Mouse (Mus musculus) liver, postnatal 0 days (tissue): ENCODE measurements around the gene Rph3a.

Source experiments
- CTCF ChIP-seq: sonication (generic); IDR thresholded peaks from 2 replicates; pipeline ENCODE4 v1.5.1; 2016; ENCODE audit warnings: antibody characterized with exemption, low read depth
- EP300 ChIP-seq: IDR thresholded peaks from 2 replicates; pipeline ENCODE4 v1.6.1; 2016; ENCODE audit warnings: antibody characterized with exemption, low read depth, mild to moderate bottlenecking

DNA sequence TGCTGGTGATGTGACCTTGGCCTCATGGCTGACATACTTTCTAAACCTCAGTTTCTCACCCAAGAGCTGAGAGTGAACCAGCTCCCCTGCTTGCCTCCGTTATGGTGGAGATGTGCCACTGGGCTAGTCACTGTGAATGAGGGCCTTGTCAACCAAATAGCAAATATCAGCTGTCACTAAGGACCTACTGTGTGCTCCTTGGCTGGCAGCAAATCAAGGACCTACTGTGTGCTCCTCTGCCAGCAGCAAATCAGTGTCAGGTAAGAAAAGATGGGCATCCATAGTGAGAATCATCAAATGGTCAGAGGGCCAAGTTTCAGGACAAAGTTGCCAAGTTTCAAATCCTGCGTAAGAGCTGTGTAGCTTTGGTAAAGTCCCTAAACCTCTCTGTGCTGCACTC, 4.6 kb upstream of the Rph3a start:
- TF ChIP-seq EP300 (no peak), CTCF (no peak)
